Mouse (Mus musculus) neural tube, embryonic 11.5 days (tissue): ENCODE measurements at regions not wholly inside any gene's neighbourhood (a gene's known extent, or its start where the extent isn't known, plus 50 kb on each side); places are given as distances from the start of the nearest gene placed in this dataset.

Source experiments
- ATAC-seq: fragments of 200-750 bp; cut with Nextera tagmentation; 2 replicates; pipeline ENCODE4 v1.8.0; 2017; ENCODE audit warnings: moderate number of reproducible peaks, mild to moderate bottlenecking, moderate TSS enrichment, moderate library complexity; ENCODE audit not compliant: insufficient read depth, low FRiP score, low TSS enrichment
- DNase-seq: peaks from one replicate; pipeline ENCODE4 v3.0.0-alpha.2; 2015; ENCODE audit warnings: low spot score
- H3K27ac ChIP-seq: fragments of 300-500 bp; sonication (generic); 2 replicates; pipeline ENCODE4 v1.5.1; 2014; ENCODE audit warnings: low read depth, mild to moderate bottlenecking, low read length
- H3K27me3 ChIP-seq: fragments of 300-500 bp; sonication (generic); 2 replicates; pipeline ENCODE4 v1.6.1; 2014; ENCODE audit warnings: mild to moderate bottlenecking, low read length, mixed read lengths; ENCODE audit not compliant: control insufficient read depth, insufficient read depth
- H3K36me3 ChIP-seq: fragments of 300-500 bp; sonication (generic); 2 replicates; pipeline ENCODE4 v1.6.1; 2014; ENCODE audit warnings: mild to moderate bottlenecking, low read length, moderate library complexity, mixed read lengths; ENCODE audit not compliant: control insufficient read depth, insufficient read depth
- H3K4me1 ChIP-seq: fragments of 300-500 bp; sonication (generic); 2 replicates; pipeline ENCODE4 v1.6.1; 2014; ENCODE audit warnings: low read length, mixed read lengths; ENCODE audit not compliant: control insufficient read depth, insufficient read depth
- H3K4me2 ChIP-seq: fragments of 300-500 bp; sonication (generic); 2 replicates; pipeline ENCODE4 v1.6.1; 2014; ENCODE audit warnings: low read depth, mild to moderate bottlenecking, moderate library complexity
- H3K4me3 ChIP-seq: fragments of 300-500 bp; sonication (generic); 2 replicates; pipeline ENCODE4 v1.5.1; 2014; ENCODE audit warnings: low read depth, low read length
- H3K9ac ChIP-seq: fragments of 300-500 bp; sonication (generic); 2 replicates; pipeline ENCODE4 v1.6.1; 2014; ENCODE audit warnings: mild to moderate bottlenecking, low read length
- H3K9me3 ChIP-seq: fragments of 300-500 bp; sonication (generic); 2 replicates; pipeline ENCODE4 v1.6.1; 2016; ENCODE audit warnings: low read length; ENCODE audit not compliant: control insufficient read depth
- WGBS: fragments of 180-500 bp; shearing (Covaris S2); extraction: QIAGEN DNeasy Blood & Tissue Kit; methylation state at CpG from one replicate; pipeline ENCODE4 v1.1.7; 2014; 5-methylcytosine and 5-hydroxymethylcytosine counted together

GRCm38 (mm10) chr3:101672943-101673342 is 68.5 kb upstream of the Atp1a1 start:
- DNase-seq: no peak

GRCm38 (mm10) chr3:101670561-101671001 is 66.1 kb upstream of the Atp1a1 start:
- Histone ChIP-seq H3K9ac (no peak overlapping the region), H3K9me3 (no peaks in the 10 kb centered on the region), H3K4me1 (0 out of 2 replicates have a peak, but pooled peaks cover 3% of the 10 kb centered on the region), H3K27me3 (no peaks in the 10 kb centered on the region), H3K4me3 (no peak overlapping the region), H3K27ac (no peak overlapping the region), H3K4me2 (no peak overlapping the region), H3K36me3 (no peaks in the 10 kb centered on the region)
- DNase-seq: no peak
- no peak for ATAC-seq
- 62% methylated on average over 8 of the region's 8 CpGs for WGBS

More at GRCm38 (mm10) chr3:101672943-101673342, 68.5 kb upstream of the Atp1a1 start:
- Histone ChIP-seq H3K27ac (no peak overlapping the region), H3K4me1 (no peaks in the 10 kb centered on the region), H3K4me3 (no peak overlapping the region), H3K36me3 (no peaks in the 10 kb centered on the region), H3K9me3 (no peaks in the 10 kb centered on the region), H3K27me3 (no peaks in the 10 kb centered on the region), H3K4me2 (no peak overlapping the region), H3K9ac (no peak overlapping the region)
- no peak for ATAC-seq
- 83% methylated on average over 4 of the region's 4 CpGs for WGBS

GRCm38 (mm10) chr3:101669743-101670142 is 65.3 kb upstream of the Atp1a1 start:
- Histone ChIP-seq H3K9ac (no peak overlapping the region), H3K4me1 (0 out of 2 replicates have a peak, but pooled peaks cover 3% of the 10 kb centered on the region), H3K9me3 (no peaks in the 10 kb centered on the region), H3K4me2 (no peak overlapping the region), H3K27ac (no peak overlapping the region), H3K36me3 (no peaks in the 10 kb centered on the region), H3K27me3 (no peaks in the 10 kb centered on the region), H3K4me3 (no peak overlapping the region)
- DNase-seq: no peak
- WGBS: 90% methylated on average over 3 of the region's 3 CpGs
- ATAC-seq: no peak

- no peaks in the 10 kb centered on the region for H3K27me3 ChIP-seq
- H3K36me3 ChIP-seq: no peaks in the 10 kb centered on the region
- no peak overlapping the region for H3K4me3 ChIP-seq
- no peaks in the 10 kb centered on the region for H3K9me3 ChIP-seq
- H3K27ac ChIP-seq: no peak overlapping the region
- H3K9ac ChIP-seq: no peak overlapping the region
- H3K4me1 ChIP-seq: 0 out of 2 replicates have a peak, but pooled peaks cover 3% of the 10 kb centered on the region
- ATAC-seq (no peak), DNase-seq (peak; percentile 16)
- WGBS: 63% methylated on average over 10 of the region's 10 CpGs
- no peak overlapping the region for H3K4me2 ChIP-seq
Measured at GRCm38 (mm10) chr3:101667767-101668387, 63.4 kb upstream of the Atp1a1 start.

- ATAC-seq (no peak), DNase-seq (no peak)
- 42% methylated on average over 4 of the region's 4 CpGs for WGBS
- no peak overlapping the region for H3K9ac ChIP-seq
- no peaks in the 10 kb centered on the region for H3K36me3 ChIP-seq
- 0 out of 2 replicates have a peak, but pooled peaks cover 3% of the 10 kb centered on the region for H3K4me1 ChIP-seq
- H3K4me3 ChIP-seq: no peak overlapping the region
- H3K27ac ChIP-seq: no peak overlapping the region
- H3K4me2 ChIP-seq: no peak overlapping the region
- no peaks in the 10 kb centered on the region for H3K9me3 ChIP-seq
- H3K27me3 ChIP-seq: no peaks in the 10 kb centered on the region
Measured at GRCm38 (mm10) chr3:101667186-101667585, 62.7 kb upstream of the Atp1a1 start.

GRCm38 (mm10) chr3:101666583-101666982 is 62.1 kb upstream of the Atp1a1 start:
- Histone ChIP-seq H3K4me3 (no peak overlapping the region), H3K4me1 (peaks cover 5% of the 10 kb centered on the region; the same call in 1 of the 2 replicates), H3K36me3 (no peaks in the 10 kb centered on the region), H3K27me3 (no peaks in the 10 kb centered on the region), H3K4me2 (no peak overlapping the region), H3K9me3 (no peaks in the 10 kb centered on the region), H3K9ac (no peak overlapping the region), H3K27ac (no peak overlapping the region)
- DNase-seq (no peak), ATAC-seq (no peak)
- WGBS: 91% methylated on average over 8 of the region's 8 CpGs

- WGBS: 41% methylated on average over 9 of the region's 9 CpGs
- ATAC-seq (peak; percentile 86), DNase-seq (peak; percentile 65)
- Histone ChIP-seq H3K9ac (no peak overlapping the region), H3K27ac (no peak overlapping the region), H3K9me3 (no peaks in the 10 kb centered on the region), H3K4me1 (peaks cover 15% of the 10 kb centered on the region; the same call in 1 of the 2 replicates), H3K27me3 (no peaks in the 10 kb centered on the region), H3K4me3 (no peak overlapping the region), H3K4me2 (no peak overlapping the region), H3K36me3 (no peaks in the 10 kb centered on the region)
Measured at GRCm38 (mm10) chr3:101661184-101661992, 56.9 kb upstream of the Atp1a1 start.

GRCm38 (mm10) chr3:101660635-101661034 is 56.2 kb upstream of the Atp1a1 start:
- Histone ChIP-seq H3K9me3 (no peaks in the 10 kb centered on the region), H3K9ac (no peak overlapping the region), H3K27ac (no peak overlapping the region), H3K4me3 (no peak overlapping the region), H3K36me3 (no peaks in the 10 kb centered on the region), H3K27me3 (no peaks in the 10 kb centered on the region), H3K4me1 (peaks cover 15% of the 10 kb centered on the region; the same call in 1 of the 2 replicates), H3K4me2 (no peak overlapping the region)
- DNase-seq: no peak
- WGBS: 27% methylated on average over 6 of the region's 6 CpGs
- ATAC-seq: peak; percentile 27; the same call in 1 of the 2 replicates
